ENCODE assay signal across 24 mouse cellular contexts in the genomic region with DNA sequence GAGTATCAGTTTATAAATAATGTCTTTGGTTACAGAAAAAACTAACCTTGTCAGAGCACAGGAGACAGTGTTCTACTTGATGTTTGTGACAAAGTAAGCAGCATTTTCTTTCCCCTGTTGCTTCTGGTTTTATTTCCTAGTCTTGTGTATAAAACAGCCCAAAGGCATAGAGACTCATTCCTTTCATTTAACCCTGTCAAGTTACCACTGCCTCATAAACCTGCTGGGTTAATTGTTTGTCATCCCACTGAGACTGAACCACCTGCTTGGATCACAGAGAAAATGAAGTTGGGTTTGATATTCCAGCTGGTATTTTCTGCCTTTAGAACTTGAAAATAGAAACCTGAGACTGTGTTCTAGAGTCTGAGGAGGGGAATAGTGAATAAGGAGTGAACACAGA.
"Had no signal": no experiment of that assay in that cellular context is flagged by ENCODE, and none has a peak within 500 bp of the region (broad histone marks: within the 10 kb centered on the region; RNA-seq: fewer than 3 reads in every experiment).

No protein-coding gene starts in this region.

- H3K4me1 ChIP-seq: hindbrain, embryonic 13.5 days; hindbrain, embryonic 15.5 days; liver, embryonic 12.5 days had no signal

- ATAC-seq: forebrain, postnatal 0 days; hindbrain, postnatal 0 days; intestine, embryonic 16.5 days; liver, embryonic 12.5 days had no signal

- DNase-seq: forebrain, postnatal 0 days; gastrocnemius, postnatal 14 days; gastrocnemius, postnatal 36 days; heart, adult 11 months; heart, adult 2 months; heart, postnatal 14 days; heart, postnatal 36 days; kidney, adult 18-20 months; kidney, adult 9 months; kidney, postnatal 36 days; layer of hippocampus, adult 9-11 months; layer of hippocampus, postnatal 36 days; left cerebral cortex, postnatal 4 days had no signal

- H3K36me3 ChIP-seq: heart, embryonic 13.5 days; heart, embryonic 15.5 days; hindbrain, embryonic 13.5 days; hindbrain, embryonic 15.5 days; limb, embryonic 13.5 days; limb, embryonic 15.5 days; liver, embryonic 12.5 days had no signal

- H3K4me3 ChIP-seq: heart, adult 2 months; heart, embryonic 13.5 days; heart, embryonic 15.5 days; hindbrain, embryonic 13.5 days; hindbrain, embryonic 15.5 days; limb, embryonic 13.5 days; limb, embryonic 15.5 days; liver, embryonic 12.5 days had no signal

- H3K9me3 ChIP-seq: heart, embryonic 13.5 days; heart, embryonic 15.5 days; hindbrain, embryonic 13.5 days; hindbrain, embryonic 15.5 days; limb, embryonic 13.5 days; limb, embryonic 15.5 days; liver, embryonic 12.5 days had no signal

- H3K9ac ChIP-seq: forebrain, postnatal 0 days; heart, embryonic 13.5 days; heart, embryonic 15.5 days; hindbrain, embryonic 13.5 days; hindbrain, embryonic 15.5 days; limb, embryonic 13.5 days; limb, embryonic 15.5 days; liver, embryonic 12.5 days; liver, embryonic 14.5 days had no signal

- H3K27me3 ChIP-seq: heart, embryonic 13.5 days; heart, embryonic 15.5 days; hindbrain, embryonic 13.5 days; hindbrain, embryonic 15.5 days; limb, embryonic 13.5 days; limb, embryonic 15.5 days; liver, embryonic 12.5 days had no signal

- H3K4me2 ChIP-seq: heart, embryonic 11.5 days; heart, embryonic 13.5 days; heart, embryonic 15.5 days; hindbrain, embryonic 13.5 days; hindbrain, embryonic 15.5 days; limb, embryonic 13.5 days; limb, embryonic 15.5 days; liver, embryonic 12.5 days had no signal

- H3K27ac ChIP-seq: heart, adult 2 months; heart, embryonic 13.5 days; heart, embryonic 15.5 days; hindbrain, embryonic 13.5 days; hindbrain, embryonic 15.5 days; hindbrain, postnatal 0 days; limb, embryonic 13.5 days; limb, embryonic 15.5 days; liver, embryonic 12.5 days; liver, embryonic 14.5 days had no signal
